Mouse (Mus musculus): ENCODE data around the gene Etfb. TPM values are rescaled to one million over a fixed set of nuclear protein-coding genes. Genes with fewer than 3 reads are reported as not detected.

The Etfb gene
- polyA plus RNA-seq, 1 experiment = 79.7 TPM

DNA sequence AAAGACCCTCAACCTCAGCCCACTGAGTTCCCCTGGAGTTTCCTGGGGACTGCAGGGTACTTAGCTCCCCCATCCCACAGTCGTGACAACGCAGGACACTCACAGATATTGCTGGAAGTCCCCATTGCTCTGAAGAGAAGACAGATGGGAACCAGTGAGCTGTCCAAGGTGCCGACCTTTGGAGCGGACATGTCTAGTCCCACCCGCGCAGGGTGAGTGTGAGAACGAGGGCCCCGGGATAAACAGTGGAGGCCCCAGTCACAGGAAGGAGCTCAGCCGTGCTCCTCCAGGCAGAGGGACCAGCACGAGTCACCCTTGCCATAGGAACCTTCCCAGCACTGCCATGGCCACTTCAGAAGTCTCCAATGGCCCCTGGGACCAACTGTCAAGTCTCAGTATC lies 39.4 kb downstream of the Etfb start:
- Histone ChIP-seq H3K4me3 (ENCODE audit: control insufficient read depth, insufficient read depth, low read length) (no peak overlapping the region), H3K27me3 (ENCODE audit: control insufficient read depth, insufficient read depth, low read length) (no peaks in the 10 kb centered on the region), H3K36me3 (ENCODE audit: control insufficient read depth, insufficient read depth, low read length) (no peaks in the 10 kb centered on the region), H3K4me1 (replicated peaks; ENCODE audit: control insufficient read depth, insufficient read depth, low read length) (no peaks in the 10 kb centered on the region), H3K27ac (ENCODE audit: control insufficient read depth, insufficient read depth, low read length) (no peak overlapping the region)
- DNase-seq = no peak
- TF ChIP-seq CTCF (IDR thresholded peaks at IDR 0.05; ENCODE audit: borderline replicate concordance, control insufficient read depth, extremely low read depth, insufficient read depth, low read length, poor library complexity) = no peak
- TF ChIP-seq POLR2A (IDR thresholded peaks at IDR 0.05; ENCODE audit: control insufficient read depth, extremely low read depth, insufficient read depth, low read length, poor library complexity) = no peak
- 11% methylated on average over 10 of the region's 10 CpGs for WGBS

DNA sequence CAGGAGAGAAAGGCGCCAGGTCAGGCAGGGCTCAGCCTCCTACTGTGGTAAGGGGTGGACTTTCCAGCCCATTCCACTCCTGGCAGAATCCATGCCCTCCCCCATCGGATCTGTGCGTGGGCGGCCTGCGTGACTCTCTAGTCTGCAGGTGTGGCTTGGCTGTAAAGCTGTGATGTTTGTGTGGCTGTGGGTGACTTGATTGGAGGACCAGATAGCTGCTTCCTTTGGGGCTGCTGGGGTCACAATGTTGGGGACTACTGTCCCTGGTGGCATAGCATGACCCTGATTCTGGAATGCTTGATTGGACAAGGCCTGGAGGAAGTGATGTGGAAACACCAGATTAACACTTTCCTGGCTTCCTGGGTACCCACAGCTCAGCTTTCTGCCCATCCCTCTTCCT lies 44.8 kb downstream of the Etfb start:
- H3K4me1 ChIP-seq (replicated peaks; ENCODE audit: control insufficient read depth, insufficient read depth, low read length) = no peaks in the 10 kb centered on the region
- 44% methylated on average over 5 of the region's 5 CpGs for WGBS
- no peak for TF ChIP-seq POLR2A (IDR thresholded peaks at IDR 0.05; ENCODE audit: control insufficient read depth, extremely low read depth, insufficient read depth, low read length, poor library complexity)
- H3K27ac ChIP-seq (ENCODE audit: control insufficient read depth, insufficient read depth, low read length) = no peak overlapping the region
- no peaks in the 10 kb centered on the region; the same call in 1 of the 2 replicates for H3K27me3 ChIP-seq (ENCODE audit: control insufficient read depth, insufficient read depth, low read length)
- no peak overlapping the region for H3K4me3 ChIP-seq (ENCODE audit: control insufficient read depth, insufficient read depth, low read length)
- no peak for DNase-seq
- no peaks in the 10 kb centered on the region for H3K36me3 ChIP-seq (ENCODE audit: control insufficient read depth, insufficient read depth, low read length)

DNA sequence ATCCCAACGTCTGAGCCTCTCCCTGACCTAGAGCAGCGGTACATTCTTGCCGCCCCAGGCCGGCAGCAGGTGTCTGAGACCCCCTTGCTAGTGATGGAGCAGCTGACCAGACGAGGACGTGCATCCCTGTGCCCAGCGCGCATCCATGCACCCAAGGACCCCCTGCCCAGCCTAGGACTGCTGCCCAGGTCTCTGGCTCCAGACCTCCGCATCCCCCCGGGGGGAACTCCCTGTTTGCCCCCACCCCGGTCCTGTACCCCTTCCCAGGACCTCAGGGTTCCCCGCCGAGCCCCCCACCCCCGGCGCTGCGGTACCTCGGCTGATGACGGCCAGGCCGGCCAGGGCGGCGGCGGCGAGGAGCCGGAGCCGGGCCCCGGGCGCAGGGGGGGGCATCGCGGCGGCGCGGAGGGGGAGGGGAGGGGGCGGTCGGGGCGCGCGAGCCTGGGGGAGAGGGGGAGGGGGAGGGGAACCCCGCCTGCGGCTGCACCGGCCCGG lies 45.8 kb downstream of the Etfb start, which contains the start of gene Iglon5:
Gene Iglon5, minus strand, starts transcription at position 445 of the 495 bp plus-strand sequence.
- Histone ChIP-seq H3K4me1 (replicated peaks; ENCODE audit: control insufficient read depth, insufficient read depth, low read length) (no peaks in the 10 kb centered on the region), H3K27ac (ENCODE audit: control insufficient read depth, insufficient read depth, low read length) (no peak within 1 kb of the TSS), H3K4me3 (ENCODE audit: control insufficient read depth, insufficient read depth, low read length) (no peak within 1 kb of the TSS), H3K36me3 (ENCODE audit: control insufficient read depth, insufficient read depth, low read length) (no peaks in the 10 kb centered on the region), H3K27me3 (ENCODE audit: control insufficient read depth, insufficient read depth, low read length) (no peaks in the 10 kb centered on the region; the same call in 1 of the 2 replicates)
- TF ChIP-seq POLR2A (IDR thresholded peaks at IDR 0.05; ENCODE audit: control insufficient read depth, extremely low read depth, insufficient read depth, low read length, poor library complexity) (no peak), CTCF (IDR thresholded peaks at IDR 0.05; ENCODE audit: borderline replicate concordance, control insufficient read depth, extremely low read depth, insufficient read depth, low read length, poor library complexity) (no peak)
- WGBS = 8% methylated on average over 14 of the region's 41 CpGs
- DNase-seq = no peak

DNA sequence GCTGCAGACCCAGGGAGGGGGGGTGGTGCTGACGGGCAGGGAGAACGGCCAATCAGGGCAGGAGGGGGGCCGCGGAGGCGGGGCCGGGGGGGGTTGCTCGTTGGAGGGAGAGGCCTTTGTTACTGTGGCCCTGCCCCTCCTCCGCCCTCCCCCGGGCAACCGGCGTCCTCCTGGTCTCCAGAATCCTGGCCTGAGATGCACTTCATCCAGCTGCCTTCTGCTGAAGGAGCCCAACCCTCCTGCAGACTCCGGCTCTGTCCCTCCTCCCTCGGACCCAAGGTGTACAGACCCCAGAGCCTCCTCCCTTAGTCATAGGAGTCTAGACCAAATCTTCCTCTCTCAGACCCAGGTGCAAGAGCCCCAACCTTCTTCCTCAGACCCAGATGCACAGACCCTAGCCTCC lies 46.3 kb downstream of the Etfb start:
- Histone ChIP-seq H3K27me3 (ENCODE audit: control insufficient read depth, insufficient read depth, low read length) (no peaks in the 10 kb centered on the region; the same call in 1 of the 2 replicates), H3K4me1 (replicated peaks; ENCODE audit: control insufficient read depth, insufficient read depth, low read length) (no peaks in the 10 kb centered on the region), H3K4me3 (ENCODE audit: control insufficient read depth, insufficient read depth, low read length) (no peak overlapping the region), H3K27ac (ENCODE audit: control insufficient read depth, insufficient read depth, low read length) (no peak overlapping the region), H3K36me3 (ENCODE audit: control insufficient read depth, insufficient read depth, low read length) (no peaks in the 10 kb centered on the region)
- no peak for DNase-seq
- 8% methylated on average over 13 of the region's 13 CpGs for whole genome bisulfite sequencing
- no peak for TF ChIP-seq POLR2A (IDR thresholded peaks at IDR 0.05; ENCODE audit: control insufficient read depth, extremely low read depth, insufficient read depth, low read length, poor library complexity)
- no peak for TF ChIP-seq CTCF (IDR thresholded peaks at IDR 0.05; ENCODE audit: borderline replicate concordance, control insufficient read depth, extremely low read depth, insufficient read depth, low read length, poor library complexity)

DNA sequence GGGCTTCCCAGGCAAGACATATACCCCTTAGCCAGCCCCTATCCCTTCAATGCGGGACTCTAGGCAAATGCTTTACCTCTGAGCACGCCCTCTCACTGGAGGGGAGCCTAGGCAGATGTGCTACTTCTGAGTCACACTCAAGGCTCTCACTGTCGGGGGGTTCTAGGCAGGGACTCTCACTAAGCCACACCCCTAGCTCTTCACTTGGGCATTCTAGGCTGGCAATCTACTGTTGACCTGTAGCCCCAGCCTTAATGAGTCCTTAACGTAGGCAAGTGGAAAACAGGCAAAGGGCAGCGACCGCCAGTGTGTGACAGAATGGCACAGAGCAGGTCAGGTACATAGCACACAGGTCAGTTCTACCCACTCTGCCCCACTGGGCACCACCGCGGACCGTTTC lies 47.0 kb downstream of the Etfb start:
- 73% methylated on average over 9 of the region's 9 CpGs for WGBS
- H3K27me3 ChIP-seq (ENCODE audit: control insufficient read depth, insufficient read depth, low read length) = no peaks in the 10 kb centered on the region; the same call in 1 of the 2 replicates

DNA sequence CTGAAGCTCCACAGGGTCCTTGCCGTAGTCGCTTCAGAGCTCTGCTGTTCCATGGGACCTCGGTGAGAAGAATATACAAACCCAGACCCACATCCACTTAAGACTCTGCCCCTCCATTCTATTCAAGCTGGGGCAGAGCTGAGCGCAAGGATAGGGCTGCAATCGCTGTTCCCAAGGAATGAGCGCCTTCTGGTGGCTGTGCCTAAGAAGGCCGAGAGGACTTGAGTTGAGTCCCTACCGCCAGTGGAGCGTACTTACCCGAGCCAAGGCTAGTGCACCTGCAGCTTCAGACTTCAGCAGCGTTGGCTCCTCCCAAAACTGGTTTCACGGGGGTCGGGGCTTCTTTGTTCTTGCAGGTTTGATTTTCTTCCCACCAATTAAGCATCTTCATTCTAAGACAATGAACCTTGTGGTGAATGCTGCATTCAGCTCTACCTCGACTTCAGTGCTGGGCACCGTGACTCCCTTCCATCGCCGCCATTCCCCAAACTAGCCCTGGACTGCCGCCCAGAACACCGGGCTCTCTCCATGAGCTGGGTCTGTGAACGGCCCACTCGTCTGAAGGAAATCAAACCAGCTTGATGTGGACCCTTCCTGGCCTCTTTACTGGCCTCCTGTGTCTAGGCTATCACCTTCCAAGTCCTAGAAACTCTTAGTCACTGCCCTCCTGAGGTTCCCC lies 51.6 kb downstream of the Etfb start:
- no peak for DNase-seq
- no peak overlapping the region for H3K4me3 ChIP-seq (ENCODE audit: control insufficient read depth, insufficient read depth, low read length)
- no peaks in the 10 kb centered on the region for H3K36me3 ChIP-seq (ENCODE audit: control insufficient read depth, insufficient read depth, low read length)
- no peak overlapping the region for H3K27ac ChIP-seq (ENCODE audit: control insufficient read depth, insufficient read depth, low read length)
- no peaks in the 10 kb centered on the region for H3K4me1 ChIP-seq (replicated peaks; ENCODE audit: control insufficient read depth, insufficient read depth, low read length)
- H3K27me3 ChIP-seq (ENCODE audit: control insufficient read depth, insufficient read depth, low read length) = no peaks in the 10 kb centered on the region; the same call in 1 of the 2 replicates
- WGBS = 26% methylated on average over 21 of the region's 21 CpGs
- TF ChIP-seq CTCF (IDR thresholded peaks at IDR 0.05; ENCODE audit: borderline replicate concordance, control insufficient read depth, extremely low read depth, insufficient read depth, low read length, poor library complexity) = no peak
- TF ChIP-seq POLR2A (IDR thresholded peaks at IDR 0.05; ENCODE audit: control insufficient read depth, extremely low read depth, insufficient read depth, low read length, poor library complexity) = no peak

More for the DNA sequence above, 47.0 kb downstream of the Etfb start:
- Histone ChIP-seq H3K36me3 (ENCODE audit: control insufficient read depth, insufficient read depth, low read length) (no peaks in the 10 kb centered on the region), H3K4me1 (replicated peaks; ENCODE audit: control insufficient read depth, insufficient read depth, low read length) (no peaks in the 10 kb centered on the region), H3K27ac (ENCODE audit: control insufficient read depth, insufficient read depth, low read length) (no peak overlapping the region), H3K4me3 (ENCODE audit: control insufficient read depth, insufficient read depth, low read length) (no peak overlapping the region)
- DNase-seq = no peak
- TF ChIP-seq POLR2A (IDR thresholded peaks at IDR 0.05; ENCODE audit: control insufficient read depth, extremely low read depth, insufficient read depth, low read length, poor library complexity) (no peak), CTCF (IDR thresholded peaks at IDR 0.05; ENCODE audit: borderline replicate concordance, control insufficient read depth, extremely low read depth, insufficient read depth, low read length, poor library complexity) (no peak)

Other genes with a start within 250 kb of the Etfb start
- gene Zfp715, start 130.8 kb upstream of the Etfb start, polyA plus RNA-seq (2012; rRNA removed) = 5.6 and 6.7 TPM in 2 replicates
- gene Siglecf, start 92.7 kb upstream of the Etfb start, polyA plus RNA-seq (2012; rRNA removed) = 1.5 and 2.0 TPM in 2 replicates
- gene Siglecg, start 35.9 kb upstream of the Etfb start, polyA plus RNA-seq (2012; rRNA removed) = 13.8 and 17.8 TPM in 2 replicates
- 0.04 TPM in 1 of 2 replicates, not detected in the other for gene Lim2, start 16.4 kb upstream of the Etfb start, polyA plus RNA-seq (2012; rRNA removed)
- gene Nkg7, start 7.0 kb upstream of the Etfb start, polyA plus RNA-seq (2012; rRNA removed) = 57.9 and 69.4 TPM in 2 replicates
- not detected in 2 replicates for gene Cldnd2, start 3.3 kb upstream of the Etfb start, polyA plus RNA-seq (2012; rRNA removed)
- gene Gm45233, start within 50 bp of the Etfb start, polyA plus RNA-seq (2012; rRNA removed) = 0.59 and 1.8 TPM in 2 replicates
- gene Vsig10l, start 19.1 kb downstream of the Etfb start, polyA plus RNA-seq (2012; rRNA removed) = 2.7 and 3.8 TPM in 2 replicates
- 1.1 and 1.2 TPM in 2 replicates for gene Iglon5, start 46.0 kb downstream of the Etfb start, polyA plus RNA-seq (2012; rRNA removed)
- 0.03 TPM in 1 of 2 replicates, not detected in the other for gene 4931406B18Rik, start 61.9 kb downstream of the Etfb start, polyA plus RNA-seq (2012; rRNA removed)
- gene Cd33, start 100.3 kb downstream of the Etfb start, polyA plus RNA-seq (2012; rRNA removed) = 12.3 and 15.8 TPM in 2 replicates
- gene Zfp658, start 118.2 kb downstream of the Etfb start, polyA plus RNA-seq (2012; rRNA removed) = 1.2 and 1.5 TPM in 2 replicates
- 2.4 and 2.7 TPM in 2 replicates for gene Zfp719, start 135.5 kb downstream of the Etfb start, polyA plus RNA-seq (2012; rRNA removed)
- 0.07 and 0.08 TPM in 2 replicates for gene Zfp819, start 163.1 kb downstream of the Etfb start, polyA plus RNA-seq (2012; rRNA removed)
- 0.85 and 1.0 TPM in 2 replicates for gene Ceacam18, start 190.6 kb downstream of the Etfb start, polyA plus RNA-seq (2012; rRNA removed)
- 2.5 and 2.8 TPM in 2 replicates for gene Siglece, start 216.1 kb downstream of the Etfb start, polyA plus RNA-seq (2012; rRNA removed)
- 15.0 and 17.0 TPM in 2 replicates for gene Ctu1, start 227.9 kb downstream of the Etfb start, polyA plus RNA-seq (2012; rRNA removed)
- gene Klk14, start 246.3 kb downstream of the Etfb start, polyA plus RNA-seq (2012; rRNA removed) = 1.9 and 2.0 TPM in 2 replicates